Mouse (Mus musculus) embryo, embryonic 10 days (tissue): ENCODE measurements around the gene Edar.

Source experiments
- DNase-seq: peaks from one replicate; pipeline ENCODE4 v3.0.0-alpha.2; 2015; ENCODE audit warnings: low spot score

Edar gene

GRCm38 (mm10) chr10:58601946-58602345, 73.5 kb downstream of the Edar start:
- DNase-seq: no peak

- DNase-seq: no peak
Observed at GRCm38 (mm10) chr10:58601431-58601901, 74.0 kb downstream of the Edar start.

- DNase-seq: peak; percentile 37
Observed at GRCm38 (mm10) chr10:58600983-58601382, 74.5 kb downstream of the Edar start.

- no peak for DNase-seq
Observed at GRCm38 (mm10) chr10:58600151-58600550, 75.3 kb downstream of the Edar start.

- DNase-seq: no peak
Observed at GRCm38 (mm10) chr10:58595821-58596220, 79.6 kb downstream of the Edar start.

GRCm38 (mm10) chr10:58595197-58595596, 80.3 kb downstream of the Edar start:
- no peak for DNase-seq

- DNase-seq: no peak
Observed at GRCm38 (mm10) chr10:58594486-58594885, 81.0 kb downstream of the Edar start.

GRCm38 (mm10) chr10:58585427-58586223, 89.8 kb downstream of the Edar start:
- DNase-seq: no peak

- DNase-seq: no peak
Observed at GRCm38 (mm10) chr10:58560521-58560920, 114.9 kb downstream of the Edar start.

- peak; percentile 79 for DNase-seq
Observed at GRCm38 (mm10) chr10:58559901-58560300, 115.6 kb downstream of the Edar start.

- DNase-seq: peak; percentile 69
Observed at GRCm38 (mm10) chr10:58559098-58559497, 116.4 kb downstream of the Edar start.

- DNase-seq: no peak
Observed at GRCm38 (mm10) chr10:58554693-58555387, 120.6 kb downstream of the Edar start.
